Mouse (Mus musculus) brain, embryonic 18.5 days (tissue): ENCODE data around the gene Lama5.

Experiments
- DNase-seq: peaks from one replicate; pipeline ENCODE4 v3.0.0-alpha.2; 2012; ENCODE audit warnings: low read depth, low spot score

Lama5 gene

GRCm38 (mm10) chr2:180224647-180225043 lies 1.0 kb downstream of the Lama5 start:
- no peak for DNase-seq

GRCm38 (mm10) chr2:180222250-180222649 lies 3.4 kb downstream of the Lama5 start:
- DNase-seq: no peak

- no peak for DNase-seq
Observed at GRCm38 (mm10) chr2:180221051-180221450, 4.6 kb downstream of the Lama5 start.

- DNase-seq: no peak
Observed at GRCm38 (mm10) chr2:180220165-180220564, 5.5 kb downstream of the Lama5 start.

GRCm38 (mm10) chr2:180219145-180219943 lies 6.3 kb downstream of the Lama5 start:
- DNase-seq: no peak

- DNase-seq: no peak
Observed at GRCm38 (mm10) chr2:180218677-180219076, 7.0 kb downstream of the Lama5 start.

GRCm38 (mm10) chr2:180218241-180218640 lies 7.4 kb downstream of the Lama5 start:
- no peak for DNase-seq

GRCm38 (mm10) chr2:180217587-180217986 lies 8.1 kb downstream of the Lama5 start:
- DNase-seq: no peak

GRCm38 (mm10) chr2:180216921-180217320 lies 8.7 kb downstream of the Lama5 start:
- no peak for DNase-seq

GRCm38 (mm10) chr2:180215951-180216350 lies 9.7 kb downstream of the Lama5 start:
- no peak for DNase-seq

GRCm38 (mm10) chr2:180215011-180215461 lies 10.6 kb downstream of the Lama5 start:
- no peak for DNase-seq

- DNase-seq: no peak
Observed at GRCm38 (mm10) chr2:180214352-180214978, 11.2 kb downstream of the Lama5 start.

GRCm38 (mm10) chr2:180212255-180212654 lies 13.4 kb downstream of the Lama5 start:
- DNase-seq: no peak

- DNase-seq: no peak
Observed at GRCm38 (mm10) chr2:180208976-180209375, 16.7 kb downstream of the Lama5 start.

GRCm38 (mm10) chr2:180207840-180208239 lies 17.8 kb downstream of the Lama5 start:
- no peak for DNase-seq

- no peak for DNase-seq
Observed at GRCm38 (mm10) chr2:180205956-180206280, 19.7 kb downstream of the Lama5 start.

GRCm38 (mm10) chr2:180205083-180205955 lies 20.3 kb downstream of the Lama5 start:
- no peak for DNase-seq

- DNase-seq: no peak
Observed at GRCm38 (mm10) chr2:180204501-180204900, 21.2 kb downstream of the Lama5 start.

GRCm38 (mm10) chr2:180202805-180203204 lies 22.9 kb downstream of the Lama5 start:
- no peak for DNase-seq

- DNase-seq: no peak
Observed at GRCm38 (mm10) chr2:180202263-180202662, 23.4 kb downstream of the Lama5 start.

- no peak for DNase-seq
Observed at GRCm38 (mm10) chr2:180201303-180201702, 24.4 kb downstream of the Lama5 start.

GRCm38 (mm10) chr2:180200681-180201080 lies 25.0 kb downstream of the Lama5 start:
- DNase-seq: no peak
